Mouse (Mus musculus) inflammation-experienced regulatory T-cells, adult 6 months (primary cell): ENCODE results near the gene Rabif. TPM values are rescaled to one million over a fixed set of nuclear protein-coding genes. Genes with fewer than 3 reads are reported as not detected.
"Not testable (repeated sequence)": the region's sequence is repeated elsewhere in the genome, so short reads cannot be mapped to it uniquely, and the experiment has no call there.

ENCODE experiments used
- ATAC-seq: one replicate; pipeline ENCODE4 v1.8.0; 2017
- polyA plus RNA-seq, 3 experiments: library from polyadenylated mRNA; unstranded; fragments of 100-300 nt; shearing (Covaris generic); gene quantifications; one replicate each; pipeline ENCODE4 v1.2.1; 2017

Gene Rabif
- polyA plus RNA-seq, 3 experiments from 2014 or later = 40.2 to 42.7 (median 41.7) TPM

- no peak for ATAC-seq
These were observed 18.9 kb downstream of the Rabif start for GRCm38 (mm10) chr1:134513312-134513860.

DNA sequence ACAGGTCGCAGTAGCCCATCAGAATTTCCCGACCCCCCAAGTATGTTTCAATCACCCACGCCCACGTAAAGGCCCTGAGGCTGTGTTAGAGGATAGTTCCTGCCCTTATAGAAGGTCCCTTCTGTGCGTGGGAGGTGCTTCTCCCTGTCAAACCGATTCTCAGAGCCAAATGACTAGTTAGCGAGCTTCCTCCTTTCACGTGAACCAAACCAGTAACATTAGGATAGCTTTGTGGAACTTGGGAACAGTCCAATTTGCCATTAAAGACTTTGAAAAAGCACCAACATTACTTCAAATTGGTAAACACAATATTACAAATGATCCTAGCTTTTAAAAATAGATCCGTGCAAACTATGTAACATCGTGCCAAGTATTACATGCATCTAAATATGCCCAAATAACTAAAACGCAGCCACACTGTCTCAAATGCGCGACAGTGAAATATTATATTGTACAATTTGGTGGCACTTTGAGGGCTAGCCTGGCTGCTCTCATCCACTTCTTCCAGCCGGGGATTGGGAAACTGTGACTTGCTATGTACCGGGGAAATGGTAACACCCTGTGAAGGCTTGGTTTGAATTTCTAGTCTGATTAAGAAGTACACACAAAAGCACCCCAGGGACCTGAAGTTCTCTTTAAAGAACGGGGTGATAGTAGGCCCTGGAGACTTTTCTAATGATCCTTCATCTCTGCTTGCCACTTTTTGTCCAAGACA is 19.6 kb downstream of the Rabif start:
- no peak for ATAC-seq

DNA sequence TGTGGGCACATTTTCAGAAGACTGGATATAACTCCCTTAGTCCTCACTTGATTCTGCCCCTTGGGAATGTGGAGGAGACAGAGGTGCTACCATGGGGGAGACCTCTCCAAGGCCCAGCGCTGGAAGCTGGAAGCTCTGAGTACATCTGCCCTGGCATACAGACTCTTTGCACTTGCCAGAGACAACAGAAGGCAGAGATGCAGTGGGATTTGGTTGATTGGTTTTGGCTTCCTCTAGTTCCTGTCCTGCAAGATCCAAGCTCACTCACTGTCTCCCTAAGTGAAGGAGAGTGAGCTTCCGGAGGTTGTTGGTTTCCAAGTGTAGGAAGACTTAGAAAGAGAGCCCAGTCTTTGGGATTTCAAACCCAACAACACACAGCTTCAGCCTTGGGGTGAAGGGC is 21.4 kb downstream of the Rabif start:
- no peak for ATAC-seq

DNA sequence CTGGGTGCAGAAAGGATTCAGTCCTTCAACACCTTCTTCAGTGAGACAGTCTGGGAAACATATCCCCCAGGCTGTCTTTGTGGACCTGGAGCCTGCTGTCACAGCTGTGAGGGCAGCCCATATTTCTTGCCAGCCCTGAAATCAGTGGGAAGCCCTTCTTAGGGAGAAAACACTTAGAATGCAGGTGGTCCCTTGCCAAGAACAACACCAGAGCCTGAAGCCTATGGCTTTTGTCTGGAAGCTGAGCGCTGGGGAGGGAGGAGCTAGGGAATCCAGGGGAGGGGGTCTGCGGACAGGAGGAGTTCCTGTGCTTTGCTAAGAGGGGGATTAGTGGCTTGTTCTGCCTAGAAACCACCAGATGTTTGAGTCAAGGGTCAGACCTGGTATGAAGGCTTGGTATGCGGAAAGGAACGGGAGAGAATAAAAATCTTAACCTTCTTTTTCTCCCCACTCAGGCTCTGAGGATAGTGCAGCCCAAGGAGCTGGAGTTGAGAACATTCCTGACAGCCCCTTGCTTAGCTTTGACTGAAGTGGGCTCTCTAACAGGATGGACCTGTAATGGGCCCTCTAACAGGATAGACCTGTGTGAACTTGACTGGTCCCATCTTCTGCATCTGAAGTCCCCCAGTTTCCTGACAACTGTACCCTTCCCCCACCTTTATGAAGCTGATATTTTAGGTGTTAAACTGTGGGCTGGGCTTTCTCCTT is 22.2 kb downstream of the Rabif start:
- ATAC-seq = no peak

GRCm38 (mm10) chr1:134517841-134518240 is 23.4 kb downstream of the Rabif start:
- not testable (repeated sequence) for ATAC-seq

DNA sequence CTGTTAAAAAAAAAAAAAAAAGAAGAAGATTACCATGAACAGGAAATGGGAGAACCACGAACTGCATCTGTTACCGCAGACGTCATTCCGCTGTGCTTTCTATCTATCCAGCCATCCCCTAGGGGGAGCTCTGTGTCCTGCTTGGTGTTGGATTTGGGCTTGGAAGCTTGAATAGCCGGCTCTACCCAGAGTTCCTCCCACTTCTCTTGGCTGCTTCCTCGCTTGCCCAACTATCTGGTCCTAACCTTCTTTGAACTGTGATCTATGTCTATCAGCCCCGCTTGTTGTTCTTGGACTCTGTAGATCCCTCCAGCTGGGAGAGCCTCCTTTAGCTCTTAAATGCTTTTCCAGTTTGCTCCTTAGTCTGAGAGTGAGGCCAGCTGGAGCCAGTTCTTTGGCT is 24.2 kb downstream of the Rabif start:
- peak; percentile 97 for ATAC-seq

GRCm38 (mm10) chr1:134519201-134519600 is 24.8 kb downstream of the Rabif start:
- not testable (repeated sequence) for ATAC-seq

DNA sequence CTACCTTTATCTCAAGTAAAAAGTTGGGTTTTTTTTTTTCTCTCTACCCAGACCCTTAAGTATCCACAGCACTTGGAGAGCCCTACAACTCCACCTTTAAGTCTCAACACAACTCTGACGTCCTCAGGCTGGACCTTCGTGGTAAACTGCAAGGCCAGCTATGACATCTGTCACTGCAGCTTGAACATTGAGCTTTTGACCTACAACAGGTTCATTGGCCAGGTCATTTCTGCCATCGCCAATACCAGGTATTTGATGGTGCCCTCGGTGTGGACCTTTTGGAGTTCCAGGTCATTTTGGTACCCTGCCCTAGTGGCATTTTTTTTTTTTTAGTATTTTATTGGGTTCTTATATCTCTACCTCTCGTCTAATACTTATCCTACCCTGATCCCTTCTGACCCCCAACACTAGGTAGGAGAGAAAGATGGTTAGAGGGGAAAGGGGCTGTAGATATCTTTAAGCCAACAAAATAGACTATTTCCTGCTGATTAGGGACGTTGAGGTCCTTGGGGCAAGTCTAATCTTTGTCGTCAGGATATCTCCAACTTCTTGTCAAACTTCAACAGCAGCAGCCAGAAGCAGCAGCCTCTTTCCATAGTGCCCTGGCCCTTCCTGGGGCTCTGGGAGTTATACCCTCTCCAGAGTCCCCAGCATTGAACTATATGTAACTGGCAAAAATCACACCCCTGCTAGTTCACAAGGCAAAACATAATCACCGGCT is 25.7 kb downstream of the Rabif start:
- ATAC-seq = no peak

GRCm38 (mm10) chr1:134521163-134521562 is 26.7 kb downstream of the Rabif start:
- no peak for ATAC-seq

DNA sequence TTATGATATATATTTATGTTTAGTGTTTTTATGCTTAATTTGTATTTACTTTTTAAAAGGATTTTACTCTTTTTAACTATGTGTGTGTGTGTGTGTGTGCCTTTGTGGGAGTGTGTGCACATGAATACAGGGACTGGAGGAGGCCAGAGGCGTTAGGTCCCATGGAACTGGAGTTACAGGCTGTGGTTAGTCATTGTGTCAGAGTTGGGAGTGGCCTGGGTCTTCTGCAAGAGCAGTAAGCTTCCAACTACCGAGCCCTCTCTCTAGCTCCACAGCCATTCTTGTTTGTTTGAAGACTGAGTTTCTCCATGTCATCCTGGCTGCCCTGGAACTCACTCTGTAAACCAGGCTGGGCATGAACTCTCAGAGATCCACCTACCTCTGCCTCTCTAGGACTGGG is 27.9 kb downstream of the Rabif start:
- ATAC-seq = no peak

DNA sequence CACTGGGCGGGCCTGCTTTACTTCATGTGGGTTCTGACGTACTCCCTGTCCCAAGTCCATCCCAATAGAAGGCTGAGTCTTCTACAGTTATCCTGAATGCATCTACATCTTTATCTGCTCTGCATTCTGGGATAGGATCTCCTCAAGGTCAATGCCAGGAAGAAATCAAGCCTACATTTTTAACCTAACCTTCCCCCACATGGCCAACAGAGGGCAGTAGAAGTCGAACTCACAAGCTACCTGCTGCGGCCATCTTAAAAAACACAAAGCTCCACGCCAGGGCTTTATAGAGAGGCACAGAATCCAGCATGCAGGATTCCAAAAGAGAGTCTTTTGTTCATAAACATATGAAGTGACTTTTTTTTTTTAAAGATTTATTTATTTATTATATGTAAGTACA is 30.0 kb downstream of the Rabif start:
- peak; percentile 77 for ATAC-seq

- no peak for ATAC-seq
These were observed 30.6 kb downstream of the Rabif start for GRCm38 (mm10) chr1:134525015-134525414.

- ATAC-seq = no peak
These were observed 32.3 kb downstream of the Rabif start for GRCm38 (mm10) chr1:134526752-134527151.

- ATAC-seq = no peak
These were observed 36.2 kb downstream of the Rabif start for GRCm38 (mm10) chr1:134530618-134531017.

DNA sequence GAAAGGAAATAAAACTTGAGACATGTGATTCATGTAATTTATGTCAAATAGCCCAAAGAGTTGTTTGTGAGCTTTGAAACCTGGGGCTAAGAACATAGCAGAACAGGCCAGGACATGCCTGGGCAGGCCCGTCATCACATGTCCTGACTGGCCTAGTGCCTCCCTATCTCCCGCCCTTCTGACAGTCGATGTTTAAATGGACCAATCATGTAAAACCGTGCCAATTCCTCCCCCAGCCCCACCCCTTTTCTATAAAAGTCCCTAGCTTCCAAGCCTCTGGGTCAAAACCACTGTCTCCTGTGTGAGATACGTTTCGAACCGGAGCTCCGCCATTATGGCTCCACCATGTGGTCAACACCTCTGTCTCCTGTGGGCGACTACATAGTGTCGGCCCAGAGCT is 39.3 kb downstream of the Rabif start:
- ATAC-seq = not testable (repeated sequence)

DNA sequence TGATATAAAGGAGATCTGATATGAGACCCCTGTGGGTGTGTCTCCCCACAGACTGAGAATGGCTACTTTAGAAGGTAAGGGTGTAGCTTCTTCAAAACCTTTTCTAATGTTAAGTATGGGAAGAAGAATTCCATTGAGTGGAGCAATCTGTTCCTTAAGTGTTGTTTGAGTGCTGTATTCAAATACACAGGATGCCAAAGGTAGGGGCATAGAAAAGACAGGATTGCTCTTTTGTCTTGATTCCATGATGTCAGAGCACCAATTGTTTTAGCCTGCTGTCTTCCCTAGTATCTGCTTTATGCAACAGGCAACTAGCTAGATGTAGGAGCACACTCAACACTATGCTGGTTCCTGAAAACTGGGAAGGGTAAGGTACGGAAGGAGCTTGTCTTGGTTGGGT is 40.6 kb downstream of the Rabif start:
- ATAC-seq = no peak

DNA sequence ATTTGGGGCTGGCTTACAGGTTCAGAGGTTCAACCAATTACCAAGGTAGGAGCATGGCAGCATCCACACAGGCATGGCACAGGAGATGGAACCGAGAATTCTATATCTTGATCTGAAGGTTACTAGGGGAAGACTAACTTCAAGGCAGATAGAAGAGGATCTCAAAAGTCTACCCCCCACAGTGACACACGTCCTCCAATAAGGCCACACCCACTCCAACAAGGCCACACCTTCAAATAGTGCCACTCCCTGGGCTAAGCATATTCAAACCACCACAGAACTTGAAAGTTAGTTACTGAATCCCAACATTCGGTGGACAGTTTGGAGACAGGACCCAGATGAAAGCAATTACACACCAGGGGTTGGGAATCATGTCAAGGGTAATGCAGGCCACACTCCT is 41.1 kb downstream of the Rabif start:
- ATAC-seq = no peak

DNA sequence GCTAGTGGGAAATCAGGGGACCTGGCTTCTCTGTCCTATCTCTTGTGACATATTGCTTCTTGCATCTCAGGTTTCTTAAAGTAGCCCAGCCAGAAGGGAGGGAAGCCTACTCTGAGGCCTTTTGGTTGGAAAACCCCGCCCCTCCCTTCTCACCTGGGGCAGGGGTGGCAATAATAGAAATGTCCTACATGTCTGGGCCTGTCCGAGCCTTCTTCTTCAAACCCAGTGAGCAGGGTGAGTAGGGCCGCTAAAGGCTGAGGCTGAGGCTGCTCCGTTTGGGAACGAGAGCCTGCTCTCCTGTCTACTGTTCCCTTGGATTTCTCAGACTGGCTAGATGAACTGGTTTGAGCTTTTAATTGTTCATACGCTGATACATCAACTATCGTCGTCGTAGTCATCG is 46.2 kb downstream of the Rabif start:
- no peak for ATAC-seq

DNA sequence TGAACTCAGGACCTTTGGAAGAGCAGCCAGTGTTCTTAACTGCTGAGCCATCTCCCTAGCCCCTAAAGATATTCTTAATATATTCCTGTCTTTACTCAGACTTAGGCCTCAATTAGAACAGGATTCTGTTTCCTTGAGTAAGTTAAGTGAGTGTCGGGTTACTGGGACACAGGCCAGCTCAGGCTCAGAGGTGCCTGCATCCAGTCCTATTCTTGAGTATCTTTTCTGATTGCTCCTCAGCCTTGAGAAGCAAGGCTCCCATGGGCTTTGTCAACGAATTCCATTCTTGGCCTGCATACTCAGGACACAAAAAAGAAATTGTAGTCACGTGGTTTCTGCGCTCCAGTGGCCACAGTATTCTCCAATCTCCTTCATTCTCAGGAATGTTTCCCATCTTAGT is 53.8 kb downstream of the Rabif start:
- ATAC-seq = no peak

GRCm38 (mm10) chr1:134549632-134550132 is 55.2 kb downstream of the Rabif start, which contains the start of gene Mgat4e:
Gene Mgat4e, minus strand, starts transcription at chr1:134549682.
- ATAC-seq = no peak

DNA sequence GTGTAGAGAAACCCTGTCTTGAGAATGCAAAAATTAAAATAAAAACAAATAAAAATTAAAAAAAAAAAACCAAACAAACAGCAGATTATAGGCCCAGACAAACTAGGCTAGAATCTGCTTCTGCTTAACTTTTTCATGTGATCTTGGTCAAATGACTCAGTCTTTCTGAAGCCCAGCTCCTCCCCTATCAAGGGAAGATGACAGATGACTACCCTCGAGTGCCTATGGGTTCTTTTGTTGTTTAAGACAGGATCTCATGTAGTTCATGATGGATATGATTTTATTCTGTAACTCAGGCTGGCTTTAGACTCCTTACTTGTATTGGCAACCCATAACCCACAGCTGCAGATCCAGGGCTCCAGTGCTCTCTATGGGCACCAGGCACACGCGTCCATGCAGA is 57.4 kb downstream of the Rabif start:
- ATAC-seq = no peak

- ATAC-seq = no peak
These were observed 57.9 kb downstream of the Rabif start for GRCm38 (mm10) chr1:134552396-134552795.

GRCm38 (mm10) chr1:134555240-134555870 is 60.9 kb downstream of the Rabif start:
- no peak for ATAC-seq
